Mouse (Mus musculus): ENCODE data around the gene Lingo2. TPM values are rescaled to one million over a fixed set of nuclear protein-coding genes. Genes with fewer than 3 reads are reported as not detected.

Gene Lingo2
- total RNA-seq (2017), result 0.81 TPM in 1 of 2 replicates, not detected in the other

GRCm38 (mm10) chr4:36951150-36951954 lies at the start of gene Lingo2:
TSS of gene Lingo2 (minus strand) at chr4:36951747.
- ATAC-seq (ENCODE audit: extremely low read depth, insufficient number of reproducible peaks, low FRiP score, poor library complexity, severe bottlenecking), result no peak

- ATAC-seq (ENCODE audit: extremely low read depth, insufficient number of reproducible peaks, low FRiP score, poor library complexity, severe bottlenecking), result no peak
Measured at GRCm38 (mm10) chr4:36973358-36973757, 21.8 kb upstream of the Lingo2 start.

- no peak for ATAC-seq (ENCODE audit: extremely low read depth, insufficient number of reproducible peaks, low FRiP score, poor library complexity, severe bottlenecking)
Measured at GRCm38 (mm10) chr4:36952431-36953429, 1.2 kb upstream of the Lingo2 start.

- no peak for ATAC-seq (ENCODE audit: extremely low read depth, insufficient number of reproducible peaks, low FRiP score, poor library complexity, severe bottlenecking)
Measured at GRCm38 (mm10) chr4:36951955-36952215, 338 bp upstream of the Lingo2 start.

- no peak for ATAC-seq (ENCODE audit: extremely low read depth, insufficient number of reproducible peaks, low FRiP score, poor library complexity, severe bottlenecking)
Measured at GRCm38 (mm10) chr4:36950790-36951149, 777 bp downstream of the Lingo2 start.

- ATAC-seq (ENCODE audit: extremely low read depth, insufficient number of reproducible peaks, low FRiP score, poor library complexity, severe bottlenecking), result no peak
Measured at GRCm38 (mm10) chr4:36950021-36950751, 1.4 kb downstream of the Lingo2 start.

GRCm38 (mm10) chr4:36890810-36891209 lies 60.7 kb downstream of the Lingo2 start:
- no peak for ATAC-seq (ENCODE audit: extremely low read depth, insufficient number of reproducible peaks, low FRiP score, poor library complexity, severe bottlenecking)

- no peak for ATAC-seq (ENCODE audit: extremely low read depth, insufficient number of reproducible peaks, low FRiP score, poor library complexity, severe bottlenecking)
Measured at GRCm38 (mm10) chr4:36890365-36890764, 61.2 kb downstream of the Lingo2 start.

GRCm38 (mm10) chr4:36874781-36875180 lies 76.8 kb downstream of the Lingo2 start:
- no peak for ATAC-seq (ENCODE audit: extremely low read depth, insufficient number of reproducible peaks, low FRiP score, poor library complexity, severe bottlenecking)

- no peak for ATAC-seq (ENCODE audit: extremely low read depth, insufficient number of reproducible peaks, low FRiP score, poor library complexity, severe bottlenecking)
Measured at GRCm38 (mm10) chr4:36824982-36825381, 126.6 kb downstream of the Lingo2 start.

- no peak for ATAC-seq (ENCODE audit: extremely low read depth, insufficient number of reproducible peaks, low FRiP score, poor library complexity, severe bottlenecking)
Measured at GRCm38 (mm10) chr4:36821914-36822313, 129.6 kb downstream of the Lingo2 start.

GRCm38 (mm10) chr4:36775088-36775487 lies 176.5 kb downstream of the Lingo2 start:
- no peak for ATAC-seq (ENCODE audit: extremely low read depth, insufficient number of reproducible peaks, low FRiP score, poor library complexity, severe bottlenecking)

- no peak for ATAC-seq (ENCODE audit: extremely low read depth, insufficient number of reproducible peaks, low FRiP score, poor library complexity, severe bottlenecking)
Measured at GRCm38 (mm10) chr4:36730691-36731090, 220.9 kb downstream of the Lingo2 start.

GRCm38 (mm10) chr4:36716411-36716810 lies 235.1 kb downstream of the Lingo2 start:
- ATAC-seq (ENCODE audit: extremely low read depth, insufficient number of reproducible peaks, low FRiP score, poor library complexity, severe bottlenecking), result no peak

- no peak for ATAC-seq (ENCODE audit: extremely low read depth, insufficient number of reproducible peaks, low FRiP score, poor library complexity, severe bottlenecking)
Measured at GRCm38 (mm10) chr4:36698888-36699287, 252.7 kb downstream of the Lingo2 start.

- no peak for ATAC-seq (ENCODE audit: extremely low read depth, insufficient number of reproducible peaks, low FRiP score, poor library complexity, severe bottlenecking)
Measured at GRCm38 (mm10) chr4:36696810-36697209, 254.7 kb downstream of the Lingo2 start.

GRCm38 (mm10) chr4:36659920-36660319 lies 291.6 kb downstream of the Lingo2 start:
- no peak for ATAC-seq (ENCODE audit: extremely low read depth, insufficient number of reproducible peaks, low FRiP score, poor library complexity, severe bottlenecking)

GRCm38 (mm10) chr4:36647753-36648152 lies 303.8 kb downstream of the Lingo2 start:
- no peak for ATAC-seq (ENCODE audit: extremely low read depth, insufficient number of reproducible peaks, low FRiP score, poor library complexity, severe bottlenecking)

- no peak for ATAC-seq (ENCODE audit: extremely low read depth, insufficient number of reproducible peaks, low FRiP score, poor library complexity, severe bottlenecking)
Measured at GRCm38 (mm10) chr4:36635666-36636065, 315.9 kb downstream of the Lingo2 start.

Measured in neutrophil, adult 5-6 weeks (primary cell).